Mouse (Mus musculus) C2C12 (cell line): ENCODE data around the gene Naxd.

ENCODE experiments used
- CTCF ChIP-seq: IDR thresholded peaks from one replicate; pipeline ENCODE4 v1.5.1; 2011; ENCODE audit not compliant: control insufficient read depth, insufficient read depth, insufficient read length
- MAX ChIP-seq: IDR thresholded peaks from one replicate; pipeline ENCODE4 v1.6.1; 2011; ENCODE audit warnings: mild to moderate bottlenecking, control low read depth
- MYOG ChIP-seq: IDR thresholded peaks from one replicate; pipeline ENCODE4 v1.6.1; 2011; ENCODE audit not compliant: control insufficient read depth, insufficient read length; ENCODE audit errors: extremely low read depth

- TF ChIP-seq CTCF: no peak
- no peak for TF ChIP-seq MAX
- no peak for TF ChIP-seq MYOG
Observed at GRCm38 (mm10) chr8:11463541-11463888, 33.8 kb upstream of the Naxd start.
